Mouse (Mus musculus) MEL (cell line): ENCODE results near the gene Cst7. TPM values are rescaled to one million over a fixed set of nuclear protein-coding genes. Genes with fewer than 3 reads are reported as not detected.
A peak's percentile ranks its signal among the peaks of the same experiment; 100 is the strongest.

ENCODE experiments used
- DNase-seq: peaks from one replicate; pipeline ENCODE4 v3.0.0; 2011; ENCODE audit warnings: low read depth, low spot score
- H3K27ac ChIP-seq: 2 replicates; pipeline ENCODE4 v1.5.1; 2012; ENCODE audit warnings: low read depth, mild to moderate bottlenecking, control low read depth, low read length, moderate library complexity; ENCODE audit not compliant: control insufficient read depth
- H3K27me3 ChIP-seq, 2 experiments: fragments of 150-350 bp in 1 of 2; sonication (generic) in 1 of 2; 2 replicates each; pipeline ENCODE4 v1.6.1; 2012; ENCODE audit warnings: low read length in 2 of 2, mild to moderate bottlenecking in 2 of 2, improper control_type of control experiment in 1 of 2, moderate library complexity in 1 of 2; ENCODE audit not compliant: insufficient read depth in 2 of 2, control insufficient read depth in 1 of 2
- H3K36me3 ChIP-seq, 2 experiments: 2 replicates each; pipeline ENCODE4 v1.6.1; 2012 to 2014; ENCODE audit warnings: low read length in 2 of 2, improper control_type of control experiment in 1 of 2, inconsistent platforms in 1 of 2, mild to moderate bottlenecking in 1 of 2; ENCODE audit not compliant: insufficient read depth in 2 of 2, control insufficient read depth in 1 of 2
- H3K4me1 ChIP-seq, 2 experiments: fragments of 150-350 bp in 1 of 2; sonication (generic) in 1 of 2; 2 replicates each; pipeline ENCODE4 v1.6.1; 2012; ENCODE audit warnings: low read length in 2 of 2, improper control_type of control experiment in 1 of 2, mild to moderate bottlenecking in 1 of 2; ENCODE audit not compliant: insufficient read depth in 2 of 2, control insufficient read depth in 1 of 2
- H3K4me3 ChIP-seq, 2 experiments: fragments of 150-350 bp in 1 of 2; sonication (generic) in 1 of 2; 2 replicates each; pipeline ENCODE4 v1.5.1; 2012; ENCODE audit warnings: low read depth in 2 of 2, low read length in 2 of 2, mild to moderate bottlenecking in 2 of 2, moderate library complexity in 2 of 2, control low read depth in 1 of 2, improper control_type of control experiment in 1 of 2; ENCODE audit not compliant: control insufficient read depth in 1 of 2, insufficient read depth in 1 of 2
- H3K79me2 ChIP-seq: 2 replicates; pipeline ENCODE4 v1.6.1; 2012; ENCODE audit warnings: mild to moderate bottlenecking, low read length, moderate library complexity; ENCODE audit not compliant: control insufficient read depth, poor library complexity, insufficient read depth
- H3K9ac ChIP-seq: 2 replicates; pipeline ENCODE4 v1.6.1; 2012; ENCODE audit warnings: low read depth, mild to moderate bottlenecking, control low read depth, low read length, moderate library complexity; ENCODE audit not compliant: control insufficient read depth, poor library complexity, severe bottlenecking
- H3K9me3 ChIP-seq: fragments of 150-350 bp; sonication (generic); replicated peaks from 2 replicates; pipeline ENCODE4 v1.6.1; 2012; ENCODE audit warnings: mild to moderate bottlenecking, low read length, improper control_type of control experiment, moderate library complexity; ENCODE audit not compliant: insufficient read depth
- BHLHE40 ChIP-seq: IDR thresholded peaks from 2 replicates; pipeline ENCODE4 v1.6.1; 2012; ENCODE audit warnings: low read depth, mild to moderate bottlenecking, inconsistent platforms, low read length, improper control_type of control experiment, borderline replicate concordance
- EP300 ChIP-seq, 2 experiments: IDR thresholded peaks; 2 replicates each; pipeline ENCODE4 v1.6.1; 2011; ENCODE audit warnings: improper control_type of control experiment in 2 of 2, low read length in 2 of 2, low read depth in 1 of 2, mild to moderate bottlenecking in 1 of 2
- MAZ ChIP-seq: IDR thresholded peaks from 2 replicates; pipeline ENCODE4 v1.6.1; 2012; ENCODE audit warnings: low read depth, mild to moderate bottlenecking, inconsistent platforms, low read length, improper control_type of control experiment
- MXI1 ChIP-seq: IDR thresholded peaks from 2 replicates; pipeline ENCODE4 v1.6.1; 2011; ENCODE audit warnings: mild to moderate bottlenecking, low read depth, low read length, improper control_type of control experiment
- MYC ChIP-seq: IDR thresholded peaks from 2 replicates; pipeline ENCODE4 v1.6.1; 2011; ENCODE audit warnings: low read depth, mild to moderate bottlenecking, low read length, improper control_type of control experiment, moderate library complexity
- NELFE ChIP-seq: IDR thresholded peaks from 2 replicates; pipeline ENCODE4 v1.6.1; 2011; ENCODE audit warnings: low read depth, low read length, improper control_type of control experiment
- POLR2A ChIP-seq, 2 experiments: IDR thresholded peaks; 2 replicates each; pipeline ENCODE4 v1.6.1; 2011 to 2012; ENCODE audit warnings: low read length in 2 of 2, mild to moderate bottlenecking in 2 of 2, control low read depth in 1 of 2, improper control_type of control experiment in 1 of 2, low read depth in 1 of 2, moderate library complexity in 1 of 2; ENCODE audit not compliant: control insufficient read depth in 1 of 2, insufficient read depth in 1 of 2, poor library complexity in 1 of 2
- RAD21 ChIP-seq: IDR thresholded peaks from 2 replicates; pipeline ENCODE4 v1.6.1; 2011; ENCODE audit warnings: mild to moderate bottlenecking, low read depth, low read length, improper control_type of control experiment
- TBP ChIP-seq: IDR thresholded peaks from 2 replicates; pipeline ENCODE4 v1.8.0; 2011; ENCODE audit warnings: low read depth, low read length, improper control_type of control experiment
- TCF12 ChIP-seq: IDR thresholded peaks from 2 replicates; pipeline ENCODE4 v1.6.1; 2014; ENCODE audit warnings: low read depth, mild to moderate bottlenecking, inconsistent platforms, low read length, improper control_type of control experiment, moderate library complexity
- ZKSCAN1 ChIP-seq: IDR thresholded peaks from 2 replicates; pipeline ENCODE4 v1.6.1; 2012; ENCODE audit warnings: low read depth, mild to moderate bottlenecking, inconsistent platforms, low read length, improper control_type of control experiment, moderate library complexity
- polyA plus RNA-seq, 2 experiments: library from polyadenylated mRNA; stranded (reverse) in 1 of 2; unstranded in 1 of 2; fragments of >175 nt in 1 of 2; fragments of >200 nt in 1 of 2; gene quantifications; 2 replicates each; pipeline versions ENCODE4 v1.2.1 to v1.2.4; 2012; ENCODE audit warnings: low replicate concordance in 2 of 2, low read depth in 1 of 2; ENCODE audit not compliant: insufficient read length in 2 of 2, insufficient read depth in 1 of 2, missing spikeins in 1 of 2
- total RNA-seq: library from RNA; depleted of rRNA; stranded (reverse); fragments of 300-350 nt; gene quantifications from 2 replicates; pipeline ENCODE4 v1.2.3, GENCODE M21; 2012

Cst7 gene
- total and polyA plus RNA-seq, 3 experiments, result 12.4 to 35.8 TPM; not detected in 1

- TF ChIP-seq RAD21, result peak; percentile 97
These were observed 38.8 kb downstream of the Cst7 start (continued) for GRCm38 (mm10) chr2:150608872-150609560.

GRCm38 (mm10) chr2:150610097-150610496 lies 39.9 kb downstream of the Cst7 start:
- Histone ChIP-seq H3K9ac (no peak overlapping the region), H3K79me2 (peaks cover 9% of the 10 kb centered on the region), H3K36me3 (peaks cover 0 to 4% of the 10 kb centered on the region in 2 experiments; a peak in 2 of 4 replicates), H3K9me3 (no peaks in the 10 kb centered on the region), H3K27me3 (no peaks in the 10 kb centered on the region), H3K4me1 (peaks cover 0 to 10% of the 10 kb centered on the region in 2 experiments; a peak in 3 of 4 replicates), H3K27ac (no peak overlapping the region), H3K4me3 (no peak overlapping the region)
- TF ChIP-seq BHLHE40 (no peak), POLR2A (IDR thresholded peaks at IDR 0.05; ENCODE audit: control insufficient read depth in 1 of 2, insufficient read depth in 1 of 2, low read depth in 1 of 2, low read length in 2 of 2, poor library complexity in 1 of 2) (no peak), TBP (no peak), RAD21 (no peak), MYC (no peak), ZKSCAN1 (no peak), MXI1 (no peak), MAZ (no peak)
- DNase-seq, result peak; percentile 18

- no peak overlapping the region for H3K9ac ChIP-seq
- H3K4me3 ChIP-seq, result no peak overlapping the region
- H3K36me3 ChIP-seq, result no peaks in the 10 kb centered on the region
- DNase-seq, result no peak
- no peaks in the 10 kb centered on the region for H3K79me2 ChIP-seq
- TF ChIP-seq EP300 (IDR thresholded peaks at IDR 0.05; ENCODE audit: low read depth in 1 of 2, low read length in 2 of 2) (no peak), TCF12 (no peak), MYC (no peak)
- no peak overlapping the region for H3K27ac ChIP-seq
- no peaks in the 10 kb centered on the region for H3K4me1 ChIP-seq
- H3K9me3 ChIP-seq, result no peaks in the 10 kb centered on the region
- no peaks in the 10 kb centered on the region for H3K27me3 ChIP-seq
These were observed 51.5 kb downstream of the Cst7 start for GRCm38 (mm10) chr2:150621698-150622097.

- Histone ChIP-seq H3K9ac (no peak overlapping the region), H3K4me1 (peaks cover 0 to 8% of the 10 kb centered on the region in 2 experiments; a peak in 2 of 4 replicates), H3K27ac (no peak overlapping the region), H3K4me3 (no peak overlapping the region), H3K36me3 (peaks cover 0 to 5% of the 10 kb centered on the region in 2 experiments; a peak in 2 of 4 replicates), H3K27me3 (no peaks in the 10 kb centered on the region), H3K79me2 (no peaks in the 10 kb centered on the region), H3K9me3 (no peaks in the 10 kb centered on the region)
- DNase-seq, result no peak
- TF ChIP-seq NELFE, result no peak
These were observed 53.7 kb downstream of the Cst7 start for GRCm38 (mm10) chr2:150623957-150624356.
